Mouse (Mus musculus) thymus, adult 18-20 months (tissue): Measurements from ENCODE around the gene Gpr39.

ENCODE experiments used
- DNase-seq, 2 experiments: peaks; one replicate each; pipeline ENCODE4 v3.0.0; 2022; ENCODE audit warnings: mixed read lengths in 2 of 2

Gene Gpr39

GRCm38 (mm10) chr1:125701101-125701590 lies 24.4 kb downstream of the Gpr39 start:
- no peak for DNase-seq

GRCm38 (mm10) chr1:125701773-125702172 lies 25.0 kb downstream of the Gpr39 start:
- no peak for DNase-seq

DNA sequence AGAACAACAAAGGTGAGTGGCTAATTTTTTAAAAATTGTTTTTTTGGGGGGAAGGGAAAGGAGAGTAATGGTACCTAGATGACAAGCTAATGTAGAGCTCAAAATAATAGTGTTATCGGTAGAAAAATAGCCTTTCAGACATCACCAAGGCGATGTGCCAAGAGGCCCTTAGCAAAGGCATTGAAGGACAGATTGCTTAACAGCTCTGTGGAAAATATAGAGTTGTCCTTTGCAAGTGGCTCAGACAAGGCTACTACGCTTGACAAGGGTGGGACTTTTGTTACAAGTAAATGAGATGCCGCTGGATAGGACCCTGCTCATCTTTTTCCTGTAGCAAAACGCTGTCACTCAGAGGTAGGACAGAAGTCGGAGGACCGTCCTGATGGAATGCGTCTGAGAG lies 25.5 kb downstream of the Gpr39 start:
- no peak for DNase-seq

GRCm38 (mm10) chr1:125705412-125705811 lies 28.6 kb downstream of the Gpr39 start:
- no peak for DNase-seq

GRCm38 (mm10) chr1:125715286-125715685 lies 38.5 kb downstream of the Gpr39 start:
- DNase-seq: no peak

DNA sequence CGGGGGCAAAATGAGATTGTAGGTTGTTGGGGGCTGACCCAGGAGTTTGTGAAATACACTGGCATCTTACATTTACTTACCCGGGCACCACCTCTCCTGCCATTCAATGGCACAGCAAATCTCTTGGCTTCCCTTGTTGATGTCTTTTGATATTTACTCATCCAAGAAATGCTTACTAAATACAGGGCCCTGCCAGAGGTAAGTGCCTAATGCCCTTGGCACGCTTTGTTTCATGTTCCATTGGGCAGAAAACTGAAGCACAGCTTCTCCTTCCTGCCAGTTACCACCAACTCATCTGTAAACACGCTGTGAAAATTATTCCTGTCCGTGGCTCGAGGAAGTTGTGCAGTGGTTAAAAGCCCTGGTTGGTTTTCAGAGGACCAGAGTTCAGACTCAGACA lies 39.4 kb downstream of the Gpr39 start:
- no peak for DNase-seq

- no peak for DNase-seq
Measured at GRCm38 (mm10) chr1:125717906-125718305, 41.1 kb downstream of the Gpr39 start.

GRCm38 (mm10) chr1:125719127-125719526 lies 42.3 kb downstream of the Gpr39 start:
- no peak for DNase-seq

DNA sequence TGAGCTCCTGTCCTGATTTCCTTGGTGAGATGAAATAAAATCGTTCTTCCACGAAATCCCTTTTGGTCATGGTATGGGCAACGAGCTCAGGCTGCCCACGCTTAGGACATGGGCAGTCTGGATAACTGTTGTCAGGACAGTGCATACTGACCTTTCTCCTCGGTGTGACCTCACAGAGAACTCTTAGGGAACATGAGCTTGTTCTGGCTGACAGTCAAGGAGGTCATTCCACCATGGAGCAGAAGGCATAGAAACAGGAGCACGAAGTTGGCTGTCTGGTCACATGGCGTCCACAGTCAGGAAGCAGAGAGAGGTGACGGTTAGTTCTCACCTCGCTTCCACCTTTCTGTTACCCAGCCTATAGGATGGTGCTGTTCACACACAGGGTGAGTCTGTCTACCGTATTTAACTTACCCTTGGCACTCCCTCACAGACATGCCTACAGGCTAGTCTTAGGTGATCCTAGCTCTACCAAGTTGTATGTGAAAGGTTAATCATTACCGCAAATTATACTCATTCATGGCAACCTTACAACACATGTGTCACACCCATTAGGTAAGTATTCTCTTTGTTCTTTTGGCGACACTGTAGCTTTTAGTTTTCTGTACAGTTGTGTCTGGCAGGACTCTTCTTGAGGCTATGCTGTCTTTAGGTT lies 44.4 kb downstream of the Gpr39 start:
- DNase-seq: no peak

DNA sequence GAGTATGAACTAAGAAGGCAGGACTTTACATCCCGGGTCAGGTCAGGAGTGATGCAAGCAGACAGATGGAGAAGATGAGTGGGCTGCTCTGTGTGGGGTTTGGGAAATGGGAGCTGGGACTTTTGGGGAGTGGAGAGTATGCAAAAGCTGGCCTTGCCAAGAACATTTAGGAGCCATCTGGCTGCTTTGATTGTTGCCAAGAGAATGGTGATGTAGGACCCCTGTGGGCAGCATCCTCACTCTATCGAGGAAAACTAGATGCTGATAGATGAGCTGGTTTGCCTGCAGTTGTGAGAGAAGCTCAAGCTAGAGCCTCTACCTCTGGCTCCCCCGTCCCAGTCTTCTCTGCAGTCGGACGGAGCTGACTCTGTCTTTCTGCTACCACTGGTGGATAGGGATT lies 47.5 kb downstream of the Gpr39 start:
- DNase-seq: no peak

DNA sequence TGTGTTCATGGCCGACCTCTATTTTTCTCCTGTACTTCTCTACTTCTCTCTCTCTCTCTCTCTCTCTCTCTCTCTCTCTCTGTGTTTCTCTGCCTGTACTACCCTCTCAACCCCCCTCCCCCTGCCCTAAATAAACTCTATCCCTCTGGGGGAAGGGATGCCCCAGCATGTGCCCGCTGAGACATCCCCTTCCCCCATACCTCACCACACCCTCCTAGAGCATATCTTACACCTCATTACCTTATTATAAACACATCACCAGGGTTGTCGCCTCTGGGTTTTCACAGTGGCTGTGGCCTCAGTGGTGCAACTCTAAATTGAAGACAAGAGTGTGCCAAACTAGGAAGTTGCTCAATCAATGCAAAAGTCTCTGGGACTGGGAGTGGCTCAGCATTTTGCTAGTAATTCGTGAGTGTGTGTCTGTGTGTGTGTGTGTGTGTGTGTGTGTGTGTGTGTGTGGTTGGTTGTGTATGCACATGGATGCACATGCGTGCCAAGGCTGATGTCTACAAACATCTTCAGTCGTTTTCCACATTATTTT lies 52.3 kb downstream of the Gpr39 start:
- DNase-seq: no peak

DNA sequence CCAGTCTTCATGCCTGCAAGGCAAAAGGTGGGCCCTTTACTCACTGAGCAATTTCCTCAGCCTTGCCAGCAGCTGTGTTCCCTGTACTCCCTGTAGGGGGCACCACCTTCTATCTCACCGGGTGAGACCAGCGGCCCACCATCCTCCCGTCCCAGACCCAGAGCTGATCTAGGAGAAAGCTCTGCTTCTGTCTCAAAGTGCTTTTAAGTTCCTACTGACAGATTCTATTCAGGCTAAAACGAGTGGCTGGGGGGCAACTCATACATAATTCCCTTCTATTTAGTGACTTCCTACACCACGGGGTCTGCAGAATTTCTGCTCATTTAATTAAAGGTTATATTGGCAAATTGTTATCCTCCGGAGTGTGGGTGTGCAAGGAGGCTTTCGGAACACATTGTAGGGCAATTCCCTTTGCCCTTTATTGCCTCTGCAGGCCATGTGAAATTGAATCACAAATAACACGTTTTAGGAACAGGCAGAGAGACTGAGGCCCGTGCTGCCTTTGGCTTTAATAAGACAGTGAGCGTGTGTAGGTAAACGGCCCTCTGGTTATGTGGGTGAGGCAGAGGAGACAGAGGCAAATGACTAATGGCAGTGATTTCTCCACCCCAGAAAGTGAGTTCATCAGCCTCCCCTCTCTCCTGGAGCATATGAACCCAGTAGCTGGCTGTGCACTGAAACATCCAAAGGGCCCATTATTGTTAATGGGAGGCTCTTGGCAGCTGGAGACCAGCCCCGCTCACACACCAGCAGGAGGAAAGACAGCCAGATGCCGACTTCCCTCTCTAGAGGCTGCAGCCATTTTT lies 53.1 kb downstream of the Gpr39 start:
- no peak for DNase-seq

- no peak for DNase-seq
Measured at GRCm38 (mm10) chr1:125730537-125730880, 53.7 kb downstream of the Gpr39 start.

GRCm38 (mm10) chr1:125731854-125732253 lies 55.1 kb downstream of the Gpr39 start:
- no peak for DNase-seq

- no peak for DNase-seq
Measured at GRCm38 (mm10) chr1:125744766-125745165, 68.0 kb downstream of the Gpr39 start.

DNA sequence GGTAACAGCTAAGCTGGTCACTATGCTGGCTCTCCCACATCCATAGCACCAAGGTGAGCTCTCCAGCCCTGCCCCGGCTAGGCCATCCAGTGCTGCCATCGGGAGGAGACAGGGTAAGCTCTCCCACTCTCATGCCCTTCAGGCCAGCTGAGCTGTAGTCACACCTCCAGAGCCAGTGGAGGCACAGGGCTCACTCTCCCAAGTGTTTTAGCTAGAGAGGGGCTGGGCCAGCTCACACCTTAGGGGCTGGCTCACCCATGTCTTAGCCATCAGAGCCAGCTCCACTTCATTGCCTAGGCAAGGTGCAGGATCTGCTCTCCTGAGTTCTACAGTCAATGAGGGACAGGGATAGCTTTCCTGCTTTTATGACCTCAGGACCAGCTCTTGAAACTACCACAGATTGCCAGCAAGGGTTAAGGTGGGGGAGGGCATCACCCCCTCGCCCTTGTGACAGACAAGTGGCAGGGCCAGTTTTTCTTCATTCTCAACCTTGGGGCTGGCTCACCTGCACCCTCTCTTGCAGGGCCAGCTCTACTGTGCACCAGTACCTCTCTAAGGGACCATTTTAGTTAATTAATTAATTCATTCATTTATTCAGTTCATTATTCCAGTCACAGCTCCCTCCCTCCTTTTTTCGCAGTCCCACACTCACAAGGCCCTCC lies 78.7 kb downstream of the Gpr39 start:
- DNase-seq: no peak

- no peak for DNase-seq
Measured at GRCm38 (mm10) chr1:125759972-125760695, 83.3 kb downstream of the Gpr39 start.

GRCm38 (mm10) chr1:125760696-125761025 lies 83.9 kb downstream of the Gpr39 start:
- DNase-seq: no peak

- DNase-seq: no peak
Measured at GRCm38 (mm10) chr1:125762076-125762475, 85.3 kb downstream of the Gpr39 start.

DNA sequence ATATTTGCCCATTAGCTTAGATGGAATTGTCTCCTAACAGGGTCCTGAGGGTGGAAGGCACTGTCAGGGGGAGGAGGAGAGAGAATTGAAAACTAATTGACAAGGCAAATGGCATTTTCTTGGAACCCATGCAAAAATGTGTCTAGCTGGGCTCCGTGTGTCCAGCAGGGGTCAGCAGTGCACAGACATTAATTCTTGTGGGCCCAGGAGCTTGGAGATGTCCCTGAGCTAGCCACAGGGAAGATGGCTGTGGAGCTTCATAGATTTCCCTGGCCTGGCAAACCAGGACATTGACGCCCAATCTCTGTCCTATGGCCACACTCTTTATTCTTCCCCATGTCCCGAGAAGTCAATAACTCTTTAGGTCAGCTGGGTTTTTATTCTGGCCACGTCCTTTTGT lies 113.0 kb downstream of the Gpr39 start:
- DNase-seq: no peak

- DNase-seq: no peak
Measured at GRCm38 (mm10) chr1:125800506-125800905, 123.7 kb downstream of the Gpr39 start.

DNA sequence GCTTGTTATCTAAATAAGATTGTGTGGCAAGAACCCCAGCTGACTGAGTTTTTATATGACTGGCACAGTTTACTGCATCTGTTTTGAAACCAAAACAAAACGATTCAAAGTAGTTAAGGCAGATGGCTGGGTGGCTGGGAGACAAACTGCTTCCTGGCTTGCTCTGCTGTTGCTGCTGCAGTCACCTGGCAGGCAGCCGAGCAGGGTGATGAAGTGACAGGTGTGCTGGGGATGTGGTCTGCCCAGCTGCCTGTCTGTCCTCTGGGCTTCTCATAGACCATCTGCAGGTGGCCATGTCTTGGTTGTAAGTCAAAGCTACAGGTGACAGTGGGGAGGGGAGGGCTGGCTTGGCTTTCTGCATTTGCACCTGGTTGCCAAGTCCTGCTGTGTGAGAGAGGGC lies 131.6 kb downstream of the Gpr39 start:
- DNase-seq: no peak
